Mouse (Mus musculus) layer of hippocampus, adult 11-12 months (tissue): ENCODE results near the gene Lexm.
A peak's percentile ranks its signal among the peaks of the same experiment; 100 is the strongest.

Source experiments
- DNase-seq: peaks from one replicate; pipeline ENCODE4 v3.0.0; 2022; ENCODE audit warnings: low spot score

The Lexm gene

GRCm38 (mm10) chr4:106581865-106582204 lies 35.2 kb downstream of the Lexm start:
- no peak for DNase-seq

- DNase-seq: no peak
Observed at GRCm38 (mm10) chr4:106581176-106581864, 35.7 kb downstream of the Lexm start.

GRCm38 (mm10) chr4:106577511-106577910 lies 39.5 kb downstream of the Lexm start:
- DNase-seq: no peak

GRCm38 (mm10) chr4:106575022-106575421 lies 42.0 kb downstream of the Lexm start:
- DNase-seq: no peak

- DNase-seq: no peak
Observed at GRCm38 (mm10) chr4:106571081-106571724, 45.8 kb downstream of the Lexm start.

- DNase-seq: no peak
Observed at GRCm38 (mm10) chr4:106569680-106570079, 47.4 kb downstream of the Lexm start.

- DNase-seq: no peak
Observed at GRCm38 (mm10) chr4:106564161-106564560, 52.9 kb downstream of the Lexm start.

GRCm38 (mm10) chr4:106562837-106563790 lies 53.9 kb downstream of the Lexm start:
- DNase-seq: no peak

GRCm38 (mm10) chr4:106562006-106562405 lies 55.0 kb downstream of the Lexm start:
- no peak for DNase-seq

GRCm38 (mm10) chr4:106560846-106561781 lies 55.9 kb downstream of the Lexm start, which contains the start of gene Dhcr24:
Dhcr24 (plus strand) TSS chr4:106561038.
- DNase-seq: peak; percentile 95

GRCm38 (mm10) chr4:106560213-106560845 lies 56.7 kb downstream of the Lexm start:
- no peak for DNase-seq

GRCm38 (mm10) chr4:106559343-106560212 lies 57.5 kb downstream of the Lexm start:
- DNase-seq: no peak

- DNase-seq: no peak
Observed at GRCm38 (mm10) chr4:106557978-106558377, 59.1 kb downstream of the Lexm start.

- DNase-seq: no peak
Observed at GRCm38 (mm10) chr4:106557262-106557661, 59.8 kb downstream of the Lexm start.

GRCm38 (mm10) chr4:106550516-106551166 lies 66.4 kb downstream of the Lexm start:
- no peak for DNase-seq

GRCm38 (mm10) chr4:106548113-106548512 lies 68.9 kb downstream of the Lexm start:
- no peak for DNase-seq

GRCm38 (mm10) chr4:106546896-106547295 lies 70.1 kb downstream of the Lexm start:
- no peak for DNase-seq

GRCm38 (mm10) chr4:106545817-106546373 lies 71.1 kb downstream of the Lexm start:
- no peak for DNase-seq

GRCm38 (mm10) chr4:106542211-106542610 lies 74.8 kb downstream of the Lexm start:
- no peak for DNase-seq
